Mouse (Mus musculus): ENCODE results near the gene P2rx4. TPM values are rescaled to one million over a fixed set of nuclear protein-coding genes. Genes with fewer than 3 reads are reported as not detected.

P2rx4 gene
- polyA plus RNA-seq, 1 experiment from 2014 or later: 33.3 TPM

GRCm38 (mm10) chr5:122700109-122700836 lies 7.1 kb upstream of the P2rx4 start:
- no peaks in the 10 kb centered on the region for H3K27me3 ChIP-seq (ENCODE audit: control insufficient read depth, insufficient read depth, low read length)
- no peak overlapping the region for H3K4me2 ChIP-seq (ENCODE audit: low read depth, low read length)
- no peak overlapping the region for H3K9ac ChIP-seq (ENCODE audit: low read length)
- no peak overlapping the region for H3K4me3 ChIP-seq (replicated peaks; ENCODE audit: low read length)
- WGBS: 58% methylated on average over 12 of the region's 12 CpGs
- no peaks in the 10 kb centered on the region for H3K36me3 ChIP-seq (ENCODE audit: control insufficient read depth, insufficient read depth, low read length)
- H3K4me1 ChIP-seq (ENCODE audit: control insufficient read depth, insufficient read depth, low read length): peaks cover 8% of the 10 kb centered on the region; the same call in 1 of the 2 replicates
- H3K9me3 ChIP-seq (replicated peaks; ENCODE audit: control insufficient read depth, low read length): no peaks in the 10 kb centered on the region
- no peak overlapping the region for H3K27ac ChIP-seq (ENCODE audit: low read length)
- ATAC-seq (ENCODE audit: insufficient read depth, low FRiP score): no peak

DNA sequence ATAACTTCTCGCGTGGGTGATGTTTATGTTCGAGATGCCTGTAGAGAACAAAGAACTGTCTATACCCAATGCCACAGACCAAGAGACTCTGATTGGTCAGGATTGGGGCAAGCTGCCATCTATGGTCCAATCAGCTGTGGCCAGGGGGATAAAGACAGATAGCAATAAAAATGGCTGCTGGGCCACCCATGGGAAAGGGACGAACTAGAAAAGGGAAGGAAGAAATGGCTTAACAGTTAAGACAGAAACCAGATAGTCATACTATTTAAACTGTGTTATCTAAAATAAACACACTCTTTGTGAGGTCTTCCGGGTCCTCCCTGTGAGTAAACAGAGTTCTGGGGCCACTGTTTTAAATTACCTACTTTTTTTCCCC lies 6.5 kb upstream of the P2rx4 start:
- Histone ChIP-seq H3K27me3 (ENCODE audit: control insufficient read depth, insufficient read depth, low read length) (no peaks in the 10 kb centered on the region), H3K36me3 (ENCODE audit: control insufficient read depth, insufficient read depth, low read length) (no peaks in the 10 kb centered on the region), H3K9ac (ENCODE audit: low read length) (no peak overlapping the region), H3K27ac (ENCODE audit: low read length) (no peak overlapping the region), H3K9me3 (replicated peaks; ENCODE audit: control insufficient read depth, low read length) (no peaks in the 10 kb centered on the region), H3K4me2 (ENCODE audit: low read depth, low read length) (no peak overlapping the region), H3K4me3 (replicated peaks; ENCODE audit: low read length) (no peak overlapping the region), H3K4me1 (ENCODE audit: control insufficient read depth, insufficient read depth, low read length) (peaks cover 8% of the 10 kb centered on the region; the same call in 1 of the 2 replicates)
- no peak for ATAC-seq (ENCODE audit: insufficient read depth, low FRiP score)
- 12% methylated on average over 5 of the region's 5 CpGs for WGBS

GRCm38 (mm10) chr5:122702156-122702555 lies 5.2 kb upstream of the P2rx4 start:
- ATAC-seq (ENCODE audit: insufficient read depth, low FRiP score): no peak
- 72% methylated on average over 6 of the region's 6 CpGs for WGBS
- no peak overlapping the region for H3K27ac ChIP-seq (ENCODE audit: low read length)

DNA sequence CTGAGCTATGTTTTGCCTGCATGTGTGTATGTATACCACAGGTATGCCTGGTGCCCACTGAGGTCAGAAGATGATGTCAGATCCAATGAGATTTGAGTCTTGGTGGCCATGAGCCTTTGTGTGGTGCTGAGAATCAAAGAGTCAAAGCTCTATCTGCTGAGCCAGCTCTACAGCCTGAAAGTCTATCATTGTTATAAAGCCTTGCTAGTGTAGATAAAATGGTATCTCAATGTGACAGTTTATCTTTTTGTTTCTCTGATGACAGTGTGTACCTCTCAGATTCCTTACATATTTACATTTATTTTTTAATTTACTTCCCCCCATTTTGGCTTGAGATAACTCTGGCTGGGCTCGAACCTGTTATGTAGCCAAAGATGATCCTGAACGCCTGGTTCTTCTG lies 3.8 kb upstream of the P2rx4 start:
- Histone ChIP-seq H3K4me2 (ENCODE audit: low read depth, low read length) (no peak overlapping the region), H3K4me3 (replicated peaks; ENCODE audit: low read length) (no peak overlapping the region), H3K9me3 (replicated peaks; ENCODE audit: control insufficient read depth, low read length) (no peaks in the 10 kb centered on the region), H3K9ac (ENCODE audit: low read length) (no peak overlapping the region), H3K36me3 (ENCODE audit: control insufficient read depth, insufficient read depth, low read length) (no peaks in the 10 kb centered on the region), H3K27me3 (ENCODE audit: control insufficient read depth, insufficient read depth, low read length) (no peaks in the 10 kb centered on the region), H3K27ac (ENCODE audit: low read length) (no peak overlapping the region), H3K4me1 (ENCODE audit: control insufficient read depth, insufficient read depth, low read length) (peaks cover 7% of the 10 kb centered on the region; the same call in 1 of the 2 replicates)
- no peak for ATAC-seq (ENCODE audit: insufficient read depth, low FRiP score)
- WGBS: 82% methylated on average over 2 of the region's 2 CpGs

More at GRCm38 (mm10) chr5:122702156-122702555, 5.2 kb upstream of the P2rx4 start:
- Histone ChIP-seq H3K36me3 (ENCODE audit: control insufficient read depth, insufficient read depth, low read length) (no peaks in the 10 kb centered on the region), H3K4me1 (ENCODE audit: control insufficient read depth, insufficient read depth, low read length) (peaks cover 11% of the 10 kb centered on the region; the same call in 1 of the 2 replicates), H3K4me2 (ENCODE audit: low read depth, low read length) (no peak overlapping the region), H3K27me3 (ENCODE audit: control insufficient read depth, insufficient read depth, low read length) (no peaks in the 10 kb centered on the region), H3K9me3 (replicated peaks; ENCODE audit: control insufficient read depth, low read length) (no peaks in the 10 kb centered on the region), H3K9ac (ENCODE audit: low read length) (no peak overlapping the region), H3K4me3 (replicated peaks; ENCODE audit: low read length) (no peak overlapping the region)

DNA sequence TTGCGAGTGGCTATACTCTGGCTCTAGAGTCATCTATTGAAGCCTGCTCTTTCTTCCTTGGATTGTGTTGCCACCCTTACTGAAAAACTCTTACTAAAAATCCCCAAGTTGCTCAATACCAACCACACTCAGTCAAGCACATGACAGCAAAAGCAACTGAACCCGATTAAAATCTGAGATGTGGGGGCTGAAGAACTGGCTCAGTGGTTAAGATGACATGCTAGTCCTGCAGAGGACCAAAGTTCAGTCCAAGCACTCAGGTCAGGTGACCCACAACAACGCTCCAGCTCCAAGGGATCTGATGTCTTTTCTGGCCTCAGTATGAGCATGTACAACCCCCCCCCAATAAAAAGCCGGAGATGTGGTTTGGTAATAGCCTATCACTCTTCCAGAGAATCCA lies 2.8 kb upstream of the P2rx4 start:
- WGBS: 74% methylated on average over 4 of the region's 4 CpGs
- H3K27ac ChIP-seq (ENCODE audit: low read length): no peak overlapping the region
- no peak overlapping the region for H3K4me2 ChIP-seq (ENCODE audit: low read depth, low read length)
- no peaks in the 10 kb centered on the region for H3K9me3 ChIP-seq (replicated peaks; ENCODE audit: control insufficient read depth, low read length)
- H3K27me3 ChIP-seq (ENCODE audit: control insufficient read depth, insufficient read depth, low read length): no peaks in the 10 kb centered on the region
- ATAC-seq (ENCODE audit: insufficient read depth, low FRiP score): no peak
- peaks cover 7% of the 10 kb centered on the region; the same call in 1 of the 2 replicates for H3K4me1 ChIP-seq (ENCODE audit: control insufficient read depth, insufficient read depth, low read length)
- H3K4me3 ChIP-seq (replicated peaks; ENCODE audit: low read length): no peak overlapping the region
- no peak overlapping the region for H3K9ac ChIP-seq (ENCODE audit: low read length)
- H3K36me3 ChIP-seq (ENCODE audit: control insufficient read depth, insufficient read depth, low read length): no peaks in the 10 kb centered on the region

DNA sequence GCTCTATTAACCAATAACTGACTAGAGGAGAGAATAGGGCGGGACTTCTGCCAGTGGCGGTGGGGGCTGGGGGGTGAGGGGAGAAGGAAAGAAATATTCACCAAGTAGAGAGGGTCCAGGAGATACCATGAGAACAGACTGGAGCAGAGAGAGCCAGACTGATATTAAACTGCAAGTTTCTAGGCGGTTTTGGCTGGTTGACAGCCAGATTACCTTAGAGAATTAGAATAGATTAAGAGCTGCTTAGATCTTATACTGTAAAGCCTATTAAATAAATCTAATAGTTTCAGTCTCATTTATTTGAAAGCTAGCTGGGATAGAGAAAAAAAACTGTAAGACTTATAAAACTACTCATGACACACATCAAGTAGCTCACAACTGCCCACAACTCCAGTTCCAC lies 2.2 kb upstream of the P2rx4 start:
- ATAC-seq (ENCODE audit: insufficient read depth, low FRiP score): no peak
- no peaks in the 10 kb centered on the region for H3K27me3 ChIP-seq (ENCODE audit: control insufficient read depth, insufficient read depth, low read length)
- 77% methylated on average over 3 of the region's 3 CpGs for WGBS
- no peaks in the 10 kb centered on the region for H3K9me3 ChIP-seq (replicated peaks; ENCODE audit: control insufficient read depth, low read length)
- no peak overlapping the region for H3K4me3 ChIP-seq (replicated peaks; ENCODE audit: low read length)
- no peak overlapping the region for H3K9ac ChIP-seq (ENCODE audit: low read length)
- peaks cover 7% of the 10 kb centered on the region; the same call in 1 of the 2 replicates for H3K4me1 ChIP-seq (ENCODE audit: control insufficient read depth, insufficient read depth, low read length)
- no peaks in the 10 kb centered on the region for H3K36me3 ChIP-seq (ENCODE audit: control insufficient read depth, insufficient read depth, low read length)
- no peak overlapping the region for H3K27ac ChIP-seq (ENCODE audit: low read length)
- H3K4me2 ChIP-seq (ENCODE audit: low read depth, low read length): no peak overlapping the region

DNA sequence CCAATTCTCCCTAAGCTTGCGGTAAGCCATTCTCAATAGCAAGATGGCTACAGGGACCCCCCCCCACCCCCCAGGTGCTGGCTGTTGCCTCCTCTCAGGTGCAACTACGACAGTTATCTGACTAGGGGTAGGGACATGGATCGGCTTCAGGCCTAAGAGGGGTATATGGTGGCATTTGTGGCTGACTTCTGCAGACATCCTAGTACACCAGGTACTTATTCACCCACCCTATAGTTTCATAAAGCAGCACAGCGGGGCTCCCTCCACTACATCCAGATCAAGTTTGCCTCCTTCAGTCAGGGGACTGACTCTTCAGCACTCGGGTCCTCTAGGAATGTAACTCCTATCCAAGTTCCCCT lies 448 bp upstream of the P2rx4 start:
- Histone ChIP-seq H3K4me1 (ENCODE audit: control insufficient read depth, insufficient read depth, low read length) (peaks cover 3% of the 10 kb centered on the region; the same call in 1 of the 2 replicates), H3K4me3 (replicated peaks; ENCODE audit: low read length) (peak overlapping the region; percentile 57), H3K27me3 (ENCODE audit: control insufficient read depth, insufficient read depth, low read length) (no peaks in the 10 kb centered on the region), H3K27ac (ENCODE audit: low read length) (peak overlapping the region; percentile 76), H3K4me2 (ENCODE audit: low read depth, low read length) (peak overlapping the region; percentile 65), H3K9ac (ENCODE audit: low read length) (peak overlapping the region; percentile 74), H3K36me3 (ENCODE audit: control insufficient read depth, insufficient read depth, low read length) (no peaks in the 10 kb centered on the region), H3K9me3 (replicated peaks; ENCODE audit: control insufficient read depth, low read length) (no peaks in the 10 kb centered on the region)
- WGBS: 49% methylated on average over 5 of the region's 5 CpGs
- ATAC-seq (ENCODE audit: insufficient read depth, low FRiP score): peak; percentile 6; the same call in 1 of the 2 replicates

DNA sequence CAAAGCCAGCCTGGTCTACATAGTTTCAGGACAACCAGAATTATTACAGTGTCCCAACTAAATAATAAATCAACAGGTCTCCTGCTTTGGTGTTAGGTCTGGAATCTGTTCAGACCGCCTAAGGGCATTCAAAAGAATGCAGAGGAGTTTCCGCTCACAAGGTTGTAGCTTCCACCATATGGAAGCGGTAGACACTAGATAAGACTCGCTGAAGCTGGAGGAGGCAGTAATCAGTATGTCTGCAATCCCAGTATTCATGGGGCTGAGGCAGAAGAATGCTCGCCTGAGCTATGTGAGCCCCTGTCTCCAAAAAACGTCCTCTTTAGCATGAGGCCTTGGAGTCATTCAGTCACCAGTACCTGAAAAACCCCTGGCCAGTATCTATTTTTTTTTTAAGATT lies 1.5 kb downstream of the P2rx4 start:
- no peak overlapping the region for H3K9ac ChIP-seq (ENCODE audit: low read length)
- H3K4me2 ChIP-seq (ENCODE audit: low read depth, low read length): no peak overlapping the region
- H3K27me3 ChIP-seq (ENCODE audit: control insufficient read depth, insufficient read depth, low read length): no peaks in the 10 kb centered on the region
- WGBS: 74% methylated on average over 6 of the region's 6 CpGs
- no peak overlapping the region for H3K27ac ChIP-seq (ENCODE audit: low read length)
- no peak overlapping the region for H3K4me3 ChIP-seq (replicated peaks; ENCODE audit: low read length)
- H3K4me1 ChIP-seq (ENCODE audit: control insufficient read depth, insufficient read depth, low read length): peaks cover 3% of the 10 kb centered on the region; the same call in 1 of the 2 replicates
- ATAC-seq (ENCODE audit: insufficient read depth, low FRiP score): no peak
- no peaks in the 10 kb centered on the region for H3K36me3 ChIP-seq (ENCODE audit: control insufficient read depth, insufficient read depth, low read length)
- H3K9me3 ChIP-seq (replicated peaks; ENCODE audit: control insufficient read depth, low read length): no peaks in the 10 kb centered on the region

DNA sequence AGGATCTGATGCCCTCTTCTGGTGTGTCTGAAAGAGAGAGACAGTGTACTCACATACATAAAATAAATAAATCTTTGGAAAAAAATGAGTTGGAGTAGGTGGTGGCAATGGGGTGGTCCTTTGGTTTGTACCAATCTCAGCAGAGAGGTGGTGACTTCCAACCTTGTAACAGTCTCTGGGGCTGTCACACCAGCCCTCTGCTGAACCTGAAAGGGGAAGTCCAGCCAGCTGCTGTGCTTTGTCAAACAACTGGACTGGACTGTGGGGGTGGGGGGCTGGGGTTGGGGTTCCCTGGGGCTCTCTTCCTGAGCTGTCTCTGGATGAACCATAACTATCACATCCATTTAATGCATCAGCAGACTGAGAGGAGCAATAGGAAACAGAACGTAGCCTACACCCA lies 8.4 kb downstream of the P2rx4 start:
- no peak overlapping the region for H3K4me3 ChIP-seq (replicated peaks; ENCODE audit: low read length)
- no peaks in the 10 kb centered on the region for H3K9me3 ChIP-seq (replicated peaks; ENCODE audit: control insufficient read depth, low read length)
- H3K27ac ChIP-seq (ENCODE audit: low read length): no peak overlapping the region
- WGBS: 77% methylated on average over 1 of the region's 1 CpGs
- no peak for ATAC-seq (ENCODE audit: insufficient read depth, low FRiP score)
- no peaks in the 10 kb centered on the region for H3K27me3 ChIP-seq (ENCODE audit: control insufficient read depth, insufficient read depth, low read length)
- no peaks in the 10 kb centered on the region for H3K4me1 ChIP-seq (ENCODE audit: control insufficient read depth, insufficient read depth, low read length)
- no peak overlapping the region for H3K9ac ChIP-seq (ENCODE audit: low read length)
- H3K4me2 ChIP-seq (ENCODE audit: low read depth, low read length): no peak overlapping the region
- no peaks in the 10 kb centered on the region for H3K36me3 ChIP-seq (ENCODE audit: control insufficient read depth, insufficient read depth, low read length)
